ENCODE assay signal across 21 mouse cellular contexts in the genomic region with DNA sequence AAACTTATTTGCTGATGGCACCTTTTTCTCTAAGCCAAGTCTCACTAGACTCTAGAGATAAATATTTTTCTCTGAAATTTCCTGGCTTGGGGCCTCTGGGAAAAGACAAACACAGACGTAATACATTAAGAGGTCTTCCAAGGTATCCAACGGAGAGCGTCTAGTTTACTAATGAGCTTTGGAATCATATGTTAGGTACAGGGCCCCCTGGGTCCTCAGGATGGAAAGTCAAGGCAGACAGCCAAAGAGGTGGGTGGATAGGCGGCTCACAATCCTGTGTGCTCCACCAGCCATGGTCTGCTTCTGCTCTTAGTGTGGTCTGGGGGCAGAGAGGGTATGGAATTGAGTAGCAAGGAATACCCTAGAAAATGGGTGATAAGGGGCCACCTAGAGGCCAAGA.
DNase-seq lines count a peak whose midpoint lies in the region; ATAC-seq and TF ChIP-seq lines count a peak whose summit lies in the region.
"Had no signal": no experiment of that assay in that cellular context is flagged by ENCODE, and none has a peak within 500 bp of the region (broad histone marks: within the 10 kb centered on the region; RNA-seq: fewer than 3 reads in every experiment).

No protein-coding gene starts in this region.

- no peak overlapping the region for H3K27ac ChIP-seq in embryonic facial prominence, embryonic 14.5 days (replicated peaks; ENCODE audit: low read depth, low read length)
- H3K27ac ChIP-seq in embryonic facial prominence, embryonic 10.5 days (replicated peaks), result no peak overlapping the region
- peak overlapping the region; percentile 91 for H3K27ac ChIP-seq in kidney, embryonic 15.5 days
- H3K27ac ChIP-seq in layer of hippocampus, adult 2 months, result no peak overlapping the region
- H3K27ac ChIP-seq: embryonic facial prominence, embryonic 15.5 days; gastrocnemius, adult 2 months; hindbrain, embryonic 13.5 days had no signal

- no peak overlapping the region for H3K4me2 ChIP-seq in embryonic facial prominence, embryonic 14.5 days (ENCODE audit: low read depth, low read length)
- H3K4me2 ChIP-seq in kidney, embryonic 15.5 days, result no peak overlapping the region
- H3K4me2 ChIP-seq: embryonic facial prominence, embryonic 15.5 days; heart, embryonic 11.5 days; hindbrain, embryonic 13.5 days had no signal

- WGBS in embryonic facial prominence, embryonic 14.5 days, result 51% methylated on average over 4 of the region's 4 CpGs
- 86% methylated on average over 4 of the region's 4 CpGs for WGBS in embryonic facial prominence, embryonic 10.5 days
- WGBS in kidney, embryonic 15.5 days, result 77% methylated on average over 4 of the region's 4 CpGs

- H3K4me3 ChIP-seq in embryonic facial prominence, embryonic 14.5 days (ENCODE audit: low read depth, low read length), result no peak overlapping the region
- no peak overlapping the region for H3K4me3 ChIP-seq in embryonic facial prominence, embryonic 10.5 days
- H3K4me3 ChIP-seq in kidney, embryonic 15.5 days (replicated peaks), result no peak overlapping the region
- H3K4me3 ChIP-seq in layer of hippocampus, adult 2 months, result no peak overlapping the region
- H3K4me3 ChIP-seq: embryonic facial prominence, embryonic 15.5 days; gastrocnemius, adult 2 months; hindbrain, embryonic 13.5 days had no signal

- H3K27me3 ChIP-seq in embryonic facial prominence, embryonic 14.5 days (replicated peaks; ENCODE audit: control insufficient read depth, insufficient read depth, low read length), result no peaks in the 10 kb centered on the region
- no peaks in the 10 kb centered on the region; the same call in 1 of the 2 replicates for H3K27me3 ChIP-seq in embryonic facial prominence, embryonic 10.5 days (replicated peaks; ENCODE audit: low read depth, poor library complexity, severe bottlenecking)
- no peaks in the 10 kb centered on the region for H3K27me3 ChIP-seq in kidney, embryonic 15.5 days
- H3K27me3 ChIP-seq: embryonic facial prominence, embryonic 15.5 days; hindbrain, embryonic 13.5 days had no signal

- H3K9me3 ChIP-seq in embryonic facial prominence, embryonic 14.5 days (ENCODE audit: control insufficient read depth, low read length), result no peaks in the 10 kb centered on the region
- no peaks in the 10 kb centered on the region for H3K9me3 ChIP-seq in embryonic facial prominence, embryonic 10.5 days
- H3K9me3 ChIP-seq in kidney, embryonic 15.5 days (replicated peaks), result no peaks in the 10 kb centered on the region
- H3K9me3 ChIP-seq: embryonic facial prominence, embryonic 15.5 days; hindbrain, embryonic 13.5 days had no signal

- peak; percentile 42; the same call in 1 of the 2 replicates for ATAC-seq in embryonic facial prominence, embryonic 14.5 days (ENCODE audit: low read depth)
- ATAC-seq in kidney, embryonic 15.5 days (replicated peaks; ENCODE audit: low FRiP score), result no peak
- ATAC-seq: CD4-positive, CD25-positive, alpha-beta regulatory T cell, adult 4 months; forebrain, embryonic 14.5 days; forebrain, postnatal 0 days; hindbrain, embryonic 16.5 days; inflammation-experienced regulatory T-cells, adult 6 months had no signal

- peaks cover 19% of the 10 kb centered on the region; the same call in 1 of the 2 replicates for H3K4me1 ChIP-seq in embryonic facial prominence, embryonic 14.5 days (ENCODE audit: control insufficient read depth, insufficient read depth, low read length)
- H3K4me1 ChIP-seq in embryonic facial prominence, embryonic 10.5 days, result peaks cover 28% of the 10 kb centered on the region
- peaks cover 57% of the 10 kb centered on the region for H3K4me1 ChIP-seq in kidney, embryonic 15.5 days

- no peaks in the 10 kb centered on the region for H3K36me3 ChIP-seq in embryonic facial prominence, embryonic 14.5 days (ENCODE audit: control insufficient read depth, insufficient read depth, low read length)
- no peaks in the 10 kb centered on the region for H3K36me3 ChIP-seq in embryonic facial prominence, embryonic 10.5 days (replicated peaks)
- no peaks in the 10 kb centered on the region for H3K36me3 ChIP-seq in kidney, embryonic 15.5 days
- H3K36me3 ChIP-seq: embryonic facial prominence, embryonic 15.5 days; hindbrain, embryonic 13.5 days had no signal

- peak; percentile 54 for DNase-seq in embryonic facial prominence, embryonic 14.5 days (ENCODE audit: low spot score)
- DNase-seq in embryonic facial prominence, embryonic 10.5 days (ENCODE audit: low spot score), result no peak
- no peak for DNase-seq in kidney, adult 9 months
- DNase-seq in layer of hippocampus, adult 2 months (ENCODE audit: low spot score in 2 of 2), result no peak
- DNase-seq in layer of hippocampus, adult 9-11 months, result no peak
- DNase-seq: adrenal gland, adult 2 months; cerebellum, adult 11 months; cerebellum, adult 9-10 months; embryo, embryonic 11 days; forebrain, postnatal 0 days; gastrocnemius, adult 2 months; gastrocnemius, postnatal 14 days; heart, adult 11 months had no signal

- TF ChIP-seq CTCF in layer of hippocampus, adult 2 months (conservative IDR thresholded peaks at IDR 0.05), result 0 out of 2 replicates have a peak, but pooled peaks have one; percentile 12

- H3K9ac ChIP-seq in embryonic facial prominence, embryonic 14.5 days (ENCODE audit: low read depth, low read length), result no peak overlapping the region
- no peak overlapping the region for H3K9ac ChIP-seq in kidney, embryonic 15.5 days
- H3K9ac ChIP-seq: embryonic facial prominence, embryonic 15.5 days; forebrain, postnatal 0 days; hindbrain, embryonic 13.5 days had no signal
